16 mouse cellular contexts compared by ENCODE assay signal in the genomic region with DNA sequence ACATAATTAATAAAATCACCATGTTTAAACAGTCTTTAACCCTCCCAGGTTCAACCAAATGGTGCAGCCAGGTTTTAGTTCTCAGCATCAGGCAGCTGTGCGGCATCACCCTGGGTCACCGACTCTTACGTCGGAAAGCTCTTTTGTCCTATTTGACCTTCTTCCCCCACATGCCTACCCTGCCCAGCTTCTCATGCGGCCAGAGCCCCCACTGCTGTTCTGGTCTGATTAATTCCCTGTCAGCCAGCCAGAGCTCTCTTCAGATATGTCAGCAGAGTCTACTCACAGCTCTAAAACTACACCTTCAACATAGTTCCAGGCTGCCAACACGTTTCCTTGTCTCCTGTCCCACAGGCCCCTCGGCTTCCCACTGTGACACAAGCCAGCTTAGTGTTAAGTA. TPM values are rescaled to one million over a fixed set of nuclear protein-coding genes. Genes with fewer than 3 reads are reported as not detected.
A peak's percentile ranks its signal among the peaks of the same experiment; 100 is the strongest.
DNase-seq lines count a peak whose midpoint lies in the region; ATAC-seq lines count a peak whose summit lies in the region.
"Had no signal": no experiment of that assay in that cellular context is flagged by ENCODE, and none has a peak within 500 bp of the region (broad histone marks: within the 10 kb centered on the region; RNA-seq: fewer than 3 reads in every experiment).

No protein-coding gene starts in this region.

- no peaks in the 10 kb centered on the region for H3K9me3 ChIP-seq in heart, embryonic 11.5 days (replicated peaks; ENCODE audit: control insufficient read depth, low read length)
- H3K9me3 ChIP-seq in kidney, embryonic 15.5 days (replicated peaks) = no peaks in the 10 kb centered on the region
- no peaks in the 10 kb centered on the region for H3K9me3 ChIP-seq in heart, embryonic 15.5 days (replicated peaks)
- H3K9me3 ChIP-seq in midbrain, embryonic 15.5 days = no peaks in the 10 kb centered on the region
- H3K9me3 ChIP-seq: limb, embryonic 13.5 days; neural tube, embryonic 12.5 days had no signal

- H3K4me3 ChIP-seq in heart, embryonic 11.5 days (ENCODE audit: low read depth, low read length) = no peak overlapping the region
- no peak overlapping the region for H3K4me3 ChIP-seq in kidney, embryonic 15.5 days (replicated peaks)
- H3K4me3 ChIP-seq in heart, embryonic 15.5 days = no peak overlapping the region
- no peak overlapping the region for H3K4me3 ChIP-seq in midbrain, embryonic 15.5 days
- H3K4me3 ChIP-seq: limb, embryonic 13.5 days; neural tube, embryonic 12.5 days had no signal

- H3K9ac ChIP-seq in heart, embryonic 11.5 days (ENCODE audit: low read depth, low read length) = peak overlapping the region; percentile 47; the same call in 1 of the 2 replicates
- no peak overlapping the region for H3K9ac ChIP-seq in kidney, embryonic 15.5 days
- no peak overlapping the region for H3K9ac ChIP-seq in heart, embryonic 15.5 days
- H3K9ac ChIP-seq in midbrain, embryonic 15.5 days = no peak overlapping the region
- H3K9ac ChIP-seq: limb, embryonic 13.5 days; liver, embryonic 14.5 days; neural tube, embryonic 12.5 days had no signal

- peaks cover 10% of the 10 kb centered on the region; the same call in 1 of the 2 replicates for H3K36me3 ChIP-seq in heart, embryonic 11.5 days (ENCODE audit: control insufficient read depth, insufficient read depth, low read length)
- H3K36me3 ChIP-seq in kidney, embryonic 15.5 days = peaks cover 64% of the 10 kb centered on the region
- peaks cover 24% of the 10 kb centered on the region; the same call in 1 of the 2 replicates for H3K36me3 ChIP-seq in heart, embryonic 15.5 days
- no peaks in the 10 kb centered on the region for H3K36me3 ChIP-seq in midbrain, embryonic 15.5 days (replicated peaks)

- peak overlapping the region; percentile 9 for H3K4me2 ChIP-seq in heart, embryonic 11.5 days
- no peak overlapping the region for H3K4me2 ChIP-seq in kidney, embryonic 15.5 days
- 0 out of 2 replicates have a peak overlapping the region, but pooled peaks have one; percentile 27 for H3K4me2 ChIP-seq in heart, embryonic 15.5 days
- H3K4me2 ChIP-seq in midbrain, embryonic 15.5 days = no peak overlapping the region
- H3K4me2 ChIP-seq: limb, embryonic 13.5 days; neural tube, embryonic 12.5 days had no signal

- H3K27me3 ChIP-seq in heart, embryonic 11.5 days (ENCODE audit: control insufficient read depth, insufficient read depth, low read length) = no peaks in the 10 kb centered on the region
- no peaks in the 10 kb centered on the region for H3K27me3 ChIP-seq in kidney, embryonic 15.5 days
- H3K27me3 ChIP-seq in heart, embryonic 15.5 days = no peaks in the 10 kb centered on the region
- H3K27me3 ChIP-seq in midbrain, embryonic 15.5 days (replicated peaks) = no peaks in the 10 kb centered on the region
- H3K27me3 ChIP-seq: limb, embryonic 13.5 days; neural tube, embryonic 12.5 days had no signal

- 43% methylated on average over 7 of the region's 7 CpGs for WGBS in heart, embryonic 11.5 days (ENCODE audit: insufficient replicate concordance)
- 26% methylated on average over 7 of the region's 7 CpGs for WGBS in kidney, embryonic 15.5 days
- WGBS in heart, embryonic 15.5 days = 29% methylated on average over 7 of the region's 7 CpGs
- WGBS in midbrain, embryonic 15.5 days = 38% methylated on average over 7 of the region's 7 CpGs

- ATAC-seq in heart, embryonic 11.5 days (replicated peaks; ENCODE audit: insufficient number of reproducible peaks, low FRiP score, low TSS enrichment) = peak; percentile 33; the same call in 1 of the 2 replicates
- no peak for ATAC-seq in kidney, embryonic 15.5 days (replicated peaks; ENCODE audit: low FRiP score)
- peak; percentile 85 for ATAC-seq in heart, embryonic 15.5 days (replicated peaks; ENCODE audit: insufficient number of reproducible peaks, insufficient read depth, low FRiP score, low read depth)
- ATAC-seq in monocyte, adult 5-6 weeks (replicated peaks; ENCODE audit: insufficient number of reproducible peaks, low FRiP score, low TSS enrichment, poor library complexity, severe bottlenecking) = no peak
- no peak for ATAC-seq in midbrain, embryonic 15.5 days (replicated peaks)

- H3K4me1 ChIP-seq in heart, embryonic 11.5 days (ENCODE audit: control insufficient read depth, insufficient read depth, low read length) = peaks cover 54% of the 10 kb centered on the region
- peaks cover 77% of the 10 kb centered on the region for H3K4me1 ChIP-seq in kidney, embryonic 15.5 days
- H3K4me1 ChIP-seq in heart, embryonic 15.5 days (replicated peaks) = peaks cover 76% of the 10 kb centered on the region
- peaks cover 31% of the 10 kb centered on the region for H3K4me1 ChIP-seq in midbrain, embryonic 15.5 days

- no peak for DNase-seq in heart, adult 18-20 months
- DNase-seq in kidney, postnatal 10 days = no peak
- DNase-seq in Muller cell, postnatal 12 days (ENCODE audit: inconsistent ontology term) = peak; percentile 64
- DNase-seq: cerebellum, adult 9-10 months; kidney, adult 8-10 months; layer of hippocampus, adult 9-11 months; right cerebral cortex, postnatal 4 days; thymus, postnatal 4 days had no signal

- peak overlapping the region; percentile 83 for H3K27ac ChIP-seq in heart, embryonic 11.5 days (ENCODE audit: low read depth, low read length)
- H3K27ac ChIP-seq in kidney, embryonic 15.5 days = peak overlapping the region; percentile 85
- H3K27ac ChIP-seq in heart, embryonic 15.5 days = peak overlapping the region; percentile 93
- no peak overlapping the region for H3K27ac ChIP-seq in midbrain, embryonic 15.5 days
- H3K27ac ChIP-seq: limb, embryonic 13.5 days; liver, embryonic 14.5 days; neural tube, embryonic 12.5 days had no signal

RNA-seq across cellular contexts. Expression of gene Ezr, which starts 35.1 kb away (rescaled TPM):
- 89.2 and 109 TPM in 2 replicates for polyA plus RNA-seq in heart, embryonic 11.5 days (2014; fragmentation: Nextera tagmentation; extraction: Ambion mirVana)
- 10 to 100 TPM; 32.5 to 36.9 TPM for total RNA-seq in heart, adult 18-20 months (2021)
- polyA plus RNA-seq in kidney, embryonic 15.5 days (2015; fragmentation: Nextera tagmentation; extraction: Ambion mirVana) = 182 and 184 TPM in 2 replicates
- 109 and 136 TPM in 2 replicates for polyA plus RNA-seq in heart, embryonic 15.5 days (2015; fragmentation: Nextera tagmentation; extraction: Ambion mirVana)
- 389 to 480 TPM (median 421 TPM) in 3 replicates for total RNA-seq in monocyte, adult 5-6 weeks (2017)
- polyA plus RNA-seq in midbrain, embryonic 15.5 days (2015; fragmentation: Nextera tagmentation; extraction: Ambion mirVana) = 32.5 and 39.6 TPM in 2 replicates

Comparison
In these comparisons a context has a peak if more than half of its experiments do, and no peak if none do; other contexts are left out.
1. ATAC-seq: peak in heart, embryonic 11.5 days (single experiment) and heart, embryonic 15.5 days (single experiment); none in kidney, embryonic 15.5 days (single experiment), monocyte, adult 5-6 weeks (single experiment) and midbrain, embryonic 15.5 days (single experiment).
2. H3K4me2 ChIP-seq: peak in heart, embryonic 11.5 days (single experiment) and heart, embryonic 15.5 days (single experiment); none in kidney, embryonic 15.5 days (single experiment) and midbrain, embryonic 15.5 days (single experiment).